Mouse (Mus musculus) Muller cell, postnatal 12 days (primary cell): ENCODE measurements around the gene Slc5a2.

ENCODE experiments used
- DNase-seq: peaks from one replicate; pipeline ENCODE4 v3.0.0-alpha.2; 2015; ENCODE audit errors: inconsistent ontology term

Slc5a2 gene

GRCm38 (mm10) chr7:128251946-128252345, 13.5 kb upstream of the Slc5a2 start:
- no peak for DNase-seq

DNA sequence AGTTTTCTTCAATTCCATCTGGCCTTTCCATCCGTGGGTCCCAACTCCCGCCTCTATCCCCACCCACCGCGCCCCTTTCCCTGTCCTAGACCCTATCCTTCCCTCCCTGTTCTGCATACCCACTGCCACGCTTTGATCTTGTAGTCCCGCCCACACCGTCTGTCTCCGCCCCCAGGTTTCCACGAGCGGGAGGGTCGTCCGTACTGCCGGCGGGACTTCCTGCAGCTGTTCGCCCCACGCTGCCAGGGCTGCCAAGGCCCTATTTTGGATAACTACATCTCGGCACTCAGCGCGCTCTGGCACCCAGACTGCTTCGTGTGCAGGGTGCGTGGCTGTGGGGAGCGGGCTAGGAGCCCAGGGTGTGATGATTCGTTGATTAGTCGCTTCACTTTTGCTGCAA, 12.8 kb upstream of the Slc5a2 start:
- DNase-seq = peak; percentile 35

GRCm38 (mm10) chr7:128254978-128255377, 10.5 kb upstream of the Slc5a2 start:
- DNase-seq = no peak

- no peak for DNase-seq
Observed at GRCm38 (mm10) chr7:128255757-128256156, 9.7 kb upstream of the Slc5a2 start.

- no peak for DNase-seq
Observed at GRCm38 (mm10) chr7:128256783-128257334, 8.6 kb upstream of the Slc5a2 start.

GRCm38 (mm10) chr7:128266056-128266455, 599 bp downstream of the Slc5a2 start:
- no peak for DNase-seq

DNA sequence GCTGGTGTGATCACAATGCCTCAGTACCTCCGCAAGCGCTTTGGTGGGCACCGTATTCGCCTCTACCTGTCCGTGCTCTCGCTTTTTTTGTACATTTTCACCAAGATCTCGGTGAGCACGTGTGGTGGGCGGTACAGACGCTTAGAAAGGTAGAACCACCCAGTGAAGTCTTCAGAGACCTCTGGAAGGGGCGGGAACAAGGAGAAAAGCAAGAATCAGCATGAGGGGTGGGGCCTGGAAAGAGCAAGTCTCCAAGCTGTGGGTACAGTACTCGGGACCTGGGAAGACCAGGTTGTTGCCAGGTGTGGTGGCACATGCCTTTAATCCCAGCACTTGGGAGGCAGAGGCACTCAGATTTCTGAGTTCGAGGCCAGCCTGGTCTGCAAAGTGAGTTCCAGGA, 1.9 kb downstream of the Slc5a2 start:
- no peak for DNase-seq

DNA sequence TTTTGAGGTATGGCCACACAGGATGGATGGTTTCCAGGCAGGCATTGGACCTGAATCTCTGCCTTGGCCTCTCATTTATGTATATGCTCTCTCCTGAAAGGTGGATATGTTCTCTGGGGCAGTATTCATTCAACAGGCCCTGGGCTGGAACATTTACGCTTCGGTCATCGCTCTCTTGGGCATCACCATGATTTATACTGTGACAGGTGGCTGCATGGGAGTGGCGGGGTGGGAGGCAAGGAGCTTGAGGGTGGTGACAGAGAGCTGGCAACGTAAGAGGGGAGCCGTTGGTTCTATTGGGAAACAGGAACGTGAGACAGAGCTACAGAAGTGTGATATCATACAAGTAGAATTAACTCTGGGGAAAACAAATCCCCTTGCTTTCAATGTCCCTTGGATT, 2.4 kb downstream of the Slc5a2 start:
- no peak for DNase-seq

DNA sequence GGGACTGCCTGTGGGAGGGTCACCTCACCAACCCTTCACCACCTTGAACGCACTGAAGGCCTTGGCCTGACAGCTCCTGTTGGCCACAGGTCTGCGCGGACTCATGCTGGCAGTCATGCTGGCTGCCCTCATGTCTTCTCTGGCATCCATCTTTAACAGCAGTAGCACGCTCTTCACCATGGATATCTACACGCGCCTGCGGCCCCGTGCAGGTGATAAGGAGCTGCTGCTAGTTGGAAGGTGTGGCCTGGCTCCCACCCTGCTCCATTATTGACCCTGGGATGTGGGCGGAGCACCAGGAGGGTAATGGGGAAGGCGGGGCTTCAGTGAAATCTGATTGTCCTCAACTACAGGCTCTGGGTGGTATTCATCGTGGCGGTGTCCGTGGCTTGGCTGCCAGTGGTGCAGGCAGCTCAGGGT, 5.0 kb downstream of the Slc5a2 start:
- no peak for DNase-seq

DNA sequence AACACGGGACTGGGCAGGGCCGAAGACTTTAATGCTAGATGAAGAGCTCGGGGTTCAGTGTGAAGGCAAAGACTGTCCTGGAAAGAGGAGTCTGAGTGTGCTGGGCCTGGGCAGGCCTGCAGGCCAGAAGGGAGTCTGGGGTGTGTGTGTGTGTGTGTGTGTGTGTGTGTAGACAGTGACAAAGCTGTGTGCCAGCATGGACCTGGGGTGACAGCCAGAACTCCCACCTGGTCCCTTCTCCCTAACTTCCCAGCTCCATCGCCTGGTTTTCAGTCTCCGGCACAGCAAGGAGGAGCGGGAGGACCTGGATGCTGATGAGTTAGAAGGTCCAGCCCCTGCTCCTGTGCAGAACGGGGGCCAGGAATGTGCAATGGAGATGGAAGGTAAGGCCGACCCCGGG, 6.0 kb downstream of the Slc5a2 start:
- DNase-seq = no peak

- no peak for DNase-seq
Observed at GRCm38 (mm10) chr7:128276051-128276450, 10.6 kb downstream of the Slc5a2 start.

DNA sequence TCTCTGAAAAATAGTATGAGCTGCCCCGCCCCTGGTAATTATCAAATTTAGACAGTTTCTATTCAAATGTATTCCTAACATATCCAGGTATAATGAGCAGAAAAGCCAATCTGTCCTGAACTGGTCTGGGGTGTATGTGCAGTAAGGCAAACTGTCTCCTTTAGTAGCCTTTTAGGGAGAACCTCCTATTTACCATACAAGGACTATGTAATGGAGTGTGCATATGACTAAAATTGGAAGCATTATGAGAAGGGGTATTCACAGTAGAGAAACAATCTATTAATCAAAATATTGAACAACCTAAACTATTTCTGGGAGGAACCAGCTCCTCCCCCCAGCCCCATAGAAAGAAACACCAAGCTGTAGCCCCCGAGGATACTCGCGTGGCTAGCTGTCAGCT, 14.3 kb downstream of the Slc5a2 start:
- DNase-seq = no peak

DNA sequence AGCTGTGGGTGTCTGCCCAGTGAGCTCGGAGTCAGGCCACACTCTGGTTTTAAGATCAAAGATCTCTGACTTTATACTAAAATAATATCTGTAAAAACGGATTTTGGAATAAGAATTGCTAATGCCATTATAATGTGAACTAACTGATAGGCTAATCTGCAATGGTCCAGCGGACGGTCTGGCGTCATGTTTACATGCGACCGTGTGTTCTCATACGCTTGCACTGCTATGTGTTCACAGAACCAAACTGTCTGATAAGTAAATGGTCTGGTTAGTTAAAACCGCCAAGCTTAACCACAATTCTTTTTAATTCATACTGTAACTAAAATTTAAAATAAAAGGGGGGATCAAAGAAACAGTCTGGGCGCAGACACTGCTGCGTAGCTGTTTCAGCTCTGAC, 16.3 kb downstream of the Slc5a2 start:
- DNase-seq = no peak

DNA sequence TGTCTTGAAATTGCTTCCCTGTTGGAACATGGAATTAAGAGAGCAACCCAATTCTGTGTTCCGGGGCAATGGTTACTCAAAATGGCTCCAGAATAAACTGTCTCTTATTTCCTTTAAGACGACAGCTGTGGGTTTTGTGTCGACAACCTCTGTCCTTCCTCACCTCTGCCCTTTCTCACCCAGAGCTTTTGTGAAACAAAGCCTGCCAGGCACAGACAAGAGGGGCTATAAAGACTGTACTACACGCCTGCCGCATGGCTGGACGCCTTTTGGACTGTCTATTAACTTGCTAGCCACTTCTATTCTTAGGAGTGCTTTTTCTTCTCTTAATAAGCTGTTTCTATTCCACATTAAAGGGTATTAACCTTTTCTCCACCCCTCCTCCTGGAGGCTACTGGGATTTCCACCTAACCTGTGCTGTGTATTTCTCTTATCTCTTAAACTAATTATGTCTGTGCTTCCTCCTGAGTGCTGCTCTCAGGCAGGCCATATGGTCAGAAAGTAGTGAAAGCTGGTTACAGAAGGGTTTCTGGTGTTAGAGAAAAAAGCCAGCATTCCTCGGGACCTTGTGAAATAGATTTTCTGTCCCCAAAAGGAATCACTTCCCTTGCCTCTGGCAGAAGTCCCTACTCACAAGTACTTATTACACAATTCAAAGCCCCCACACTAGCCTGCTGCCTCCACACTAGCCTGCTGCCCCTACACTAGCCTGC, 17.2 kb downstream of the Slc5a2 start:
- DNase-seq = no peak

DNA sequence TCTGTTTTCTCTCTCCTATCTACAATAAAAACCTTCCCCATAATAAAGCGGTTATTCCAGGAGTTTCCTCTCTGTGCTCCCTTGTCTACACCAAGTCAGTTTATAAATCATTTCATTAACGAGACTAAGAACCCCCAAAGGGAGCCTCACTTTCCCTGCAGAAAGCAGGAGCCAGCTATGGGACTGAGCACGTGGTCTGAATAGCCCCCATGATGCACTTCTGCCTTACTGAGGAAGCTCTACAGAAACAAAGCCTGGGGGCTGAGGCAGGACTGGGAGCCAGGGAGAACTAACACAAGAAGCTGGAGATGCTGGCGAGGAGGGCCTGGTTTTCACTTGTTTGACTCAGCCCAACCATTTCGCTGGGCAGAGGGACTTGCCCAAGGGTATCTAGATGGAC, 18.6 kb downstream of the Slc5a2 start:
- no peak for DNase-seq

GRCm38 (mm10) chr7:128285060-128285459, 19.6 kb downstream of the Slc5a2 start:
- DNase-seq = no peak

- no peak for DNase-seq
Observed at GRCm38 (mm10) chr7:128288923-128289544, 23.6 kb downstream of the Slc5a2 start.

DNA sequence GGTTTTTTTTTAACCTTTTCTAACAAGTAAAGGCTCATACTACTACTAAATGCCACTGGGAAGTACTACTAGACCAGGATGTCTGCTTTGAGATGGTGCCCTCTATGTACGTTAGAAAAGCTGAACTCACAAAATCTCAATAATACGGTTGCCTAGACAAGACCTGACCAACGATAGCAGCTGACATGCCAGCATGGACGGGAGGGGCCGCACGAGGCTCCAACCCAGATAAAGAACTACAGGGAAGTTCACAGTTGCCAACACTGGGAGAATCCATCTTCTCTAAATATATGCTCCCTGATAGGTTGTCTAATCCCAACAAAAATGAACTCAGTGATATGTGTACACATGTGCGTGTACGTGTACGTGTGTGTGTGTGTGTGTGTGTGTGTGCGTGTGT, 29.3 kb downstream of the Slc5a2 start:
- no peak for DNase-seq

GRCm38 (mm10) chr7:128296514-128296913, 31.1 kb downstream of the Slc5a2 start:
- DNase-seq = no peak

GRCm38 (mm10) chr7:128297291-128297616, 31.8 kb downstream of the Slc5a2 start:
- no peak for DNase-seq

DNA sequence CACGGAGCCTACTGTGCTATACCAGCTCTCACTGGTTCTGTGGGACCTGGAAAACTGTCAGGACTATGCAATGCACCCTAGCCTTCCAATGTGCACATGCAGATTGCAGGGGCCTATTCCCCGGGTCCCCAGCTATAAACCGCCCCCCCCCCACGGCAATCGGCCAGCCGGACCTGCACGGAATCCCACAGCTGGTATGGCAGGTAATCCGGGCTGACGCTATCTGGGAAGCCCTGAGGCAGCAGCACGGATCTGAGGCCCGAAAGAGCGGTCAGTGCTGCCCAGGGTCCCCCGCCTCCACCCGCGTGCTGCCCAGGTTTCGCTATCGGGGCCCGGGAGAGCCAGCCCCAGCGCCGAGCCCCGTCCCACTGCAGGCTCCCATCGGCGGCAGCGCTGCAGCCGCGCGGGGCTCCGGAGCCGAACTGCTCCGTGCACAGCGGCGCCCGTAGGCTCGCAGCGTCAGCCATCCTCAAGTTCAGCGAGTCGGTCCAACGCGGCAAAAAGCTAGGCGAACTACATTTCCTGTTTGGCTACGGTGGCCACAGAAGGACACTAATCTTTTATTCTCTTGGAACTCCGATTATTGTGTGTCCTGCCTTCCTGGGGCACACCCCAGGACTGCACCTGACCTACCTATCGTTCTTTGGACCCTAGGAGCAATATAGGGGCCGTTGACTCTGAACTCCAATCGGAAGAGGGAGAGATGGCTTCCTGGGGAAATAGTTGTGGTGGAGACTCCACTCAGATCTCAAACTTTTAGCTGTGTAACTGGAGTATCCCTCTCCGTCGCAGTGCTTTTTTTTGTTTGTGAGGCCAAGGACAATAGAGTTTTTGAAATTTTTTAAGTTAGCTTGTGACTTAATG, 32.4 kb downstream of the Slc5a2 start, which contains the start of gene BC017158:
TSS of gene BC017158 (minus strand) at position 554 of the 864 bp plus-strand sequence.
- DNase-seq = peak; percentile 77
